Mouse (Mus musculus): ENCODE measurements around the gene Runx1.

GRCm38 (mm10) chr16:92581767-92582166 is 244.2 kb downstream of the Runx1 start:
- TF ChIP-seq POLR2A (IDR thresholded peaks at IDR 0.05; ENCODE audit: borderline replicate concordance, control insufficient read depth, low read depth, low read length) (no peak), CTCF (IDR thresholded peaks at IDR 0.05; ENCODE audit: control insufficient read depth, insufficient read depth, low read length) (no peak)
